Mouse (Mus musculus) common myeloid progenitor, adult 5-6 weeks (primary cell): Measurements from ENCODE around the gene Gpr179. TPM values are rescaled to one million over a fixed set of nuclear protein-coding genes. Genes with fewer than 3 reads are reported as not detected.

Experiments
- ATAC-seq: replicated peaks from 2 replicates; pipeline ENCODE4 v1.8.0; 2016; ENCODE audit warnings: low read depth, mild to moderate bottlenecking, moderate TSS enrichment, inconsistent platforms; ENCODE audit not compliant: poor library complexity, severe bottlenecking
- total RNA-seq: library from RNA; stranded (forward); fragments of 200-1000, 187-1606 nt; gene quantifications from 2 replicates; pipeline ENCODE4 v1.2.3, GENCODE M21; 2017

The Gpr179 gene
- total RNA-seq, 1 experiment from 2014 or later = not detected

DNA sequence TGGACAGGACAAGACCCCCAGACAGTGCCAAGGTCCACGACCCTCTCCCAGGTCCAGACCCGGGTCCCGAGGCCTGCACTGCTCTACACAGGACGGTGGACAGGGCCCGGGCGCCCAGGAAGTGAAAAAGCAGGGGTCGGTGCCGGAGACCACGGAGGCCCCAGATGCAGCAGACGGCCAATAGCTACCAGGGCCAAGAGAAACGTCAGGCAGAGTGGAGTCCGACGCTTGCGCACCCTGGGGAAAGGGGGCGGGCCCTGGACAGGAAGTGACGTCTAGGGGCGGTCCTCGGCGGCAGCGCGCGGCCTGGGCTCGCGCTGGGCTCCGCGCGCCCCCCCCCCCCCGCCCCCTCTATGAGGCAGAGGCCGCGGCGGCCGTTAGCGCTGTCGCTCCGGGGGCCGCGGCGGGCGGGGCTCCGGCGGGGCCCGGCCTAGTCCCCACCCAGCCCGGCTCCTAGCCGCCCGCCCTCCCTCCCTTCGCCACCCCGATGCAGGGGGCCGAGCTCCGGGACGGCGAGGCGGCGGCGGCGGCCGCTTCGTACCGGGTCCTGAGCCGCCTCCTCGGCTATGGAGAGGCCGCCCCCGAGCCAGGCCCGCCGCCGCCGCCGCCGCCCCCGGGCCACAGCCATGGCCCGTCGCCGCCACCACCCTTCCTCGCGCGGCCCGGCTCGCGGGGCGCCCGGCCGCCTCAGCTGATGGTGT lies 10.2 kb upstream of the Gpr179 start, which contains the start of gene Socs7:
TSS of gene Socs7 (plus strand) at position 604 of the 701 bp plus-strand sequence.
- ATAC-seq = peak; percentile 89

DNA sequence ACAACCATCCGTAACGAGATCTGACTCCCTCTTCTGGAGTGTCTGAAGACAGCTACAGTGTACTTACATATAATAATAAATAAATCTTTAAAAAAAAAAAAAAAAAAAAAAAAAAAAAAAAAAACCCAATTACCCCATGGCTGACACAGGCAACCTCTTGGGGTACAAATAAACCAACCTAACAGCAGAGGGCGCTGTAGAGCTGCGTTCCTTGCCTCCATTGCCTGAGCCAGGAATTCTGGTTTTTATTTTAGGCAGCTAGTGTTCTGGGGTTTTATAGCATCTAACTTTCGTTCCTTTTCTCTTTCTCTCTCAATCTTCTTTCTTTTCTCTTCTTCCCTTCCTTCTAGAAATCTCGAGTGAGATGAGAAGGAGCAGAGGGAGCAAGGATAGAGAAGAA lies 5.8 kb upstream of the Gpr179 start:
- ATAC-seq = peak; percentile 71

GRCm38 (mm10) chr11:97355247-97355646 lies 3.4 kb upstream of the Gpr179 start:
- no peak for ATAC-seq

DNA sequence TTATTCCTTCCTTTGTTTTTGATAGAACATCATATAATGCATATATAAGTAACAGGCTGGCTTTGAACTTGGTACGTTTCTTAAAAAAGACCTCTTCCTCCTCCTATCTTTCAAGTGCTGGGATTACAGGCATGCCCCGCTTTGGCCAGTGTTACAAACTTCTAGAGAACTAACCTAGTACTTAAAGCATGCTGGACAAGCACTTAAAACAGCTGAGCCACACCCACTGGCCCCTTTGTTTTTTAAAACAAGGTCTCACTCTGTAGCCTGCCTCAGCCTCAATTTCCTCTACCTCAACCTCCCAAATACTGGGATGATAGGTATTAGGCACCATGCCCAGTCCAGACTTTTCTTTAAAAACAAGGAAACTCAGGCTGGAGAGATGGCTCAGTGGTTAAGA lies 2.8 kb upstream of the Gpr179 start:
- no peak for ATAC-seq

- ATAC-seq = no peak
Observed at GRCm38 (mm10) chr11:97352935-97353597, 1.2 kb upstream of the Gpr179 start.

GRCm38 (mm10) chr11:97350035-97350434 lies 1.8 kb downstream of the Gpr179 start:
- ATAC-seq = no peak; the same call in 1 of the 2 replicates

- ATAC-seq = no peak
Observed at GRCm38 (mm10) chr11:97347291-97347690, 4.6 kb downstream of the Gpr179 start.

DNA sequence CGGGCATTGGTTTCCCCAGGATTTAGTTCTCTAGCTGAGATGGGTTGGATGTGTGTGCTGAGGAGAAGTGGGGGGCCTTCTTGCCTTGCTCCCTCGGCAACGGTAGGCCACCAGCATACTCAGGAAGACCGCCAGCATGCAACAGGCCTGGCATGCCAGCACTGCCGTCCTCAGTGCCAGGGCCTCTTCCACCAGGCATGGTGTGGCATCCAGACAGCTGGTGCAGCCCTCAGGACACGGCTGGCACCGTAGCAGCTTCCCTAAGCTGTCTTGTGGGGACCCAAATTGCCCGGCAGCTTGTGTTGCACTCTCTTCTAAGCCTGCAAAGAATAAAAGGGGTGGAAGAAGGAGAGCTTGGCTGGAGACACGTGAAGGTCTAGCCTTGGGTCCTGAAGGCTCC lies 5.5 kb downstream of the Gpr179 start:
- ATAC-seq = no peak

DNA sequence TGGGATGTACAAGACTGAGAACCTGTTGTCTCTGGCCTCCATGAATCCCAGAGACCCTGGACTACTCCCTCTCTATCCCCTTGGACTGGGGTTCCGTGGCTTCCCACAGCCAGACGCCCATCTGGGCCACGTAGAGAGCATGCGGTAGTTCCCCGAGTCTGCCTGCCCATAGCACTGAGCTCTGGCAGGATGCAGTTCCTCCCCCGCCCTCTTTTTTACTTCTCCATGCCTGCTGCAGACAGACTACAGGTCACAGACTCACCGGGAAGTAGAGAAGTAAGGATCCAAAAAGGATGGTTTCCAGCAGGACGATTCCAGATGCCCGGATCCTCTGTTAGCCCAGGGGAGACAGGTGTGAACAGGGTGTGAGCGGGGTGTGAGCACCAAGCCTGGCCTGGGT lies 6.4 kb downstream of the Gpr179 start:
- peak; percentile 45; the same call in 1 of the 2 replicates for ATAC-seq

GRCm38 (mm10) chr11:97343619-97344018 lies 8.3 kb downstream of the Gpr179 start:
- ATAC-seq = peak; percentile 66

DNA sequence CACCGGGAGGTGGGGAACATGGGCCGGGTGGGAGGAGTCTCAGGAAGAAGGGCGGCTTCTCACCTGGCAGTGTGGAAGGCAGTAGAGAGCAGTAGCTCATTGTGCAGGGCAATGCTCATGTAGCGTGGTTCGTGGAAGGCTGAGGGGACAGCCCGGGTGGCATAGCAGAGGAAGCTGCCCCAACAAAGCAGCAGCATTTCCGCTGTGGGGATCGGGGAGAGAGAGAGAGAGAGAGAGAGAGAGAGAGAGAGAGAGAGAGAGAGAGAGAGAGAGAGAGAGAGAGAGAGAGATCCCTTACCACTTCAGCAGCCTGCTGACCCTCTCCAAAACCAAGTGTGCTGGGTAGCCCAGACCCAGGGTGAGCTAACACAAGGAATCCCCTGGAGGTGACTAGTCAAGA lies 8.7 kb downstream of the Gpr179 start:
- peak; percentile 3; the same call in 1 of the 2 replicates for ATAC-seq

GRCm38 (mm10) chr11:97338977-97339315 lies 12.9 kb downstream of the Gpr179 start:
- no peak for ATAC-seq

GRCm38 (mm10) chr11:97338302-97338976 lies 13.4 kb downstream of the Gpr179 start:
- no peak for ATAC-seq

DNA sequence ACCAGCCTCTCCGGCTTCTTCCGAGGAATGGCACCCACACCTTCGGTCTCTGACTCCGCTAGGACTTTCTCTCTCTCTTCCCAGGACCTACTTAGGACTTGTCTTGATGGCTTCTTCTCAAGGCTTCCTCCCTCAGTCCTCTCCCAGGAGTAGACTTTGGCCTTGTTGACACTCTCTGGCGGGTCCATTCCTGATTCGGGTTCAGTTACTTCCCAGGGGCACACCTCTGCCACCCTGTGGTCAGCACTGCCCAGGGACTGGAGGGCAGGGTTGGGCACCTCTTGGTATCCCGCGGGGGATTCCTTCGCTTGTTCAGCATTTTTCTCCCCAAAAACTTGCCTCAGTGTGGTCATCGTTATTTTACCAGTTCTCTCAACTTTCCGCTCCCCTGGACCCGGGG lies 14.5 kb downstream of the Gpr179 start:
- no peak for ATAC-seq

DNA sequence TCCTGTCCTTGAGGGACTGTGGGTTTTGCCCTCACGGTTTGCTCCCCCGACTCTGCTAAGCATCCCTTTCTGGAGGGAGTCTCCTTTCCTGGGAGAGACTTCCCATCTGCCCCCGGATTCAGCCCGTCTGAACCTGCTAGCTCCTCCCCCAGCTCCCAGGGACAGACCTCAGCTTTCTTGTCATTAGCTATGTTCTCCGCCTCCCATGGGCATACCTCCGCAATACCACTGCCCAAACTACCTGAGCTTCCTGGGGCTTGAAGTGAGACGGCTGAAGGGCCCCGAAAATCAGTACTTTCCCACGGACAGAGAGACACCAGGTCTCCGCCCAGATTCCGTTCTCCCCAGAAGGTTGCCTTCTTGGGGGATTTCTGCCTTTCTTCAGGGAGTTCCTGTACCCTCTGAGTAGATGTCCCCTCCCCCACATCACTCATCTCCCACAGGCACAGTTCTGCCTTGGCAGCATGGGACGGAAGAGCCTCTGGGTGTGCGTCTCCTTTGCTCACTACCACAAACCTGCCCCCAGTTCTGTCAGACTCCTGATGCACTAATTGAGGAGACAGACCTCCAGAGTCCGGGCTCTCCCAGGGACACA lies 15.0 kb downstream of the Gpr179 start:
- ATAC-seq = no peak

DNA sequence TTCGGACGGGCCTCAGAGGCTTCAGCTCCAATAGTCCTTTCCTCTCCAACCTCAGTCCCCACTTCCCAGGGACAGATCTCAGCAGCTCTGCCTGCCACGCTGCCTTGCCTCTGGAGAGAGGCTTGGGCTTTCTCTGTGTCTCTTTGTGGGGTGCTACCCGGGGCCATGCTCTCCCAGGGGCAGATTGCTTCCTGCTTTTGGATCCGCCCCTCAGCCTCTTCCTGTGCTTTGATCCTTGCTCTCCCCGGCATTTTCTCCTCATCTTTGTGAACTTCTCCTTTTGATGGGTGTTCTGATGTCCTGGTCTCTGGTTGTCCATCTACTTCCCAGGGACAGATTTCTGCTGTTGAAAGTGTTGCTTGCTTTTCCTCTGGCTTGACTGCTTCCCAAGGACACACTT lies 15.6 kb downstream of the Gpr179 start:
- peak; percentile 56 for ATAC-seq

DNA sequence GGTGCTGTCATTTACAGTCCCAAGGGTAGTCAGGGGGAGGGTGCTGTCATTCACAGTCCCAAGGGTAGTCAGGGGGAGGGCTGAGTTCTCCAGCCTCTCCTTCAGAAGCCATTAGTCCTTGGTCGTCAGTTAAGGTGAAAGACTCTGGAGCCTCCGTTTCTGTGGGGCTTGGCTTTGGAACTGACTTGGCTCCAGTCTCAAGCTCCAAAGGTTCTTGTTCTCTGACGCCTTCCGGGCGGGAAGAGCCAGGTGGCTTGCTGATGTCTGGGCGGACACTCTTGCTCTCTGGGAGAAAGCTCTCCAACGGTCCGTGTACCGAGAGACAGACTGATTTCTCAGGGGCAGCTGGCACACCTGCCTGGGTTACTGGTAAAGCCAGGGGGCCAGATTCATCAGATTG lies 17.5 kb downstream of the Gpr179 start:
- ATAC-seq = no peak

DNA sequence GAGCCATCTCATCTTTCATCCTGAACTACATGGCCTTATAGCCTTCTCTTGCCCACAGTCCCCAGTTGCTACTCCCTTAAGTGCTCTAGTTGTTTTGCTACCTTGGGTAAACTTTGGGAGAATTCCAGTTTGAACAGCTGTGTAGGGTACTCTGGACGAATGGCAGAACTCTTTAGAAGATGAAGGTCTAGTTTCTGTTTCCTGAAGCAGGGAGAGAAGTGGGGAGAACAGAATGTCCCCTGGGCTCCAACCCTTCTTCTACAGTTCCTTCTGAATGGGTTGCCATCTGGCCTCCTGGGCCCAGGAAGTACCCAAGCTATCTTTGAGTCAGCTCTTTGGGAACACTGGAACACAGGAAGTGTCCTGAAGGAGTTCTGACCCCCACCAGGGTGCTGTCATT lies 18.0 kb downstream of the Gpr179 start:
- ATAC-seq = no peak

DNA sequence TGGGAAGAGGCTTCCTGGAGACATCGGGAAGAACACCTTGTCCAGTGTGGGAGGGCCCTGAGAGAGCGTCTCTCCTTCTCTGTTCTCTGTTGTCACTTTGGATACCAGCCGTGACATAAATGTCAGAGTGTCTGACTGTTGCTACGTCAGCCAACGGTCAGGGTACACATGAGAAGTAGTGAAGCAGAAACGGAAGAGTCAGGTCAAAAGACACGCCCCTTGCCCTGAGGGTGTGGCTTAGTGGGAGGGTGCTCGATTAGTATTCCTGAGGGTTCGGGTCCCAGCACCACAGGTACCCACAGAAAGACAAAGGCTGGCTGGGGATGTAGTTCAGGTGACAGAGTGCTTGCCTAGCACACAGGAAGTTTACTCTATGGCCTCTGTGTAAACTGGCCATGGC lies 18.8 kb downstream of the Gpr179 start:
- ATAC-seq = no peak

DNA sequence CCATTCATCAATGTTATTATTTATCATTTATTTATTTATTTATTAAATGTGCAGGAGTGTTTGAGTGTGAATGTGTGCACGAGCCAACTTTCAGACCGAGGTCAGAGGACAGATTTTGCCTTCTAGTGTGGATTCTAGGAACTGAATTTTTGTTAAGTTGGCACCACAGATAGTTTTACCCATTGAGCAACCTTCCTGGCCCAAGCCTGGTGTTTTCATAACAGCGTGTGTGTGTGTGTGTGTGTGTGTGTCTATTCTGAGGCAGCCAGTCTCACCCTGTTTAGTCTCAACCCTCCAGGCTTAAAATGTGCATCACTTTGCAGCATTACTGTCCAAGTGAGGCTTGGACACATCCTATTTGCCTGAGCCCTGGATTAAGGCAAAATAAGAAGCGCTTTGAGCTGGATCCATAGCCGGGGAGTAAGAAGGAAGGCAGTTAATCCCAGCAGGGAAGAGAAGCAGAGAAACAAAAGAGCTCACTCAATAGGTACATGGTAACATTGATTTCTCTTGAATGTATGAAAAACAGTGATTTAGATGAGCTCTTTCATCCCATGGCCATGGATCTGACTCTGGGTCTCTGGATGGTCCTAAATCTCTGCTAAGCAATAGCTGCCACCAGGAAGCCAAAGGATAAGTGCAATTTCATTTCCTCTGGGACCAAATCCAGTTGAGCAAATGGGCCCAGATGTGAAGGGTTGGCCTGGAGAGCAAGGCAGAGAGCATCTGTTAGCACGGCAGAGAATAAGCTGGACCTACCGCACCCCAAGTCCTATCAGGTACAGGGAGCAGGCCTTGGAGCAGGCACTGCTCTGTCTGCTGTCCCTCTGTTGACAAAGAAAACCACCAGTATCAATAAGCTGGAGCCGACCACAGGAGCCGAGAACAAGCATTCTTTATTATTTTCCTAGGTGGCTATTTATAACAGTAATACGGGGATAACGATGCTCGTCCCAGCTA lies 20.4 kb downstream of the Gpr179 start:
- no peak for ATAC-seq
